ENCODE assay signal across 8 mouse cellular contexts in genomic region chr17:47527581-47528300, GRCm38 (mm10). TPM values are rescaled to one million over a fixed set of nuclear protein-coding genes. Genes with fewer than 3 reads are reported as not detected.
A peak's percentile ranks its signal among the peaks of the same experiment; 100 is the strongest.
DNase-seq lines count a peak whose midpoint lies in the region; ATAC-seq and TF ChIP-seq lines count a peak whose summit lies in the region.

No protein-coding gene starts in this region.

- ATAC-seq in megakaryocyte, adult 5-6 weeks (ENCODE audit: poor library complexity, severe bottlenecking), result no peak
- peak; percentile 84 for ATAC-seq in heart, embryonic 15.5 days (replicated peaks; ENCODE audit: insufficient number of reproducible peaks, insufficient read depth, low FRiP score, low read depth)
- ATAC-seq in liver, embryonic 16.5 days (ENCODE audit: low read depth), result no peak
- ATAC-seq in stomach, postnatal 0 days (ENCODE audit: low FRiP score, low TSS enrichment), result peak; percentile 62; the same call in 1 of the 2 replicates
- ATAC-seq in megakaryocyte-erythroid progenitor cell, adult 5-6 weeks (replicated peaks; ENCODE audit: low FRiP score, low TSS enrichment, poor library complexity, severe bottlenecking), result no peak

- no peaks in the 10 kb centered on the region for H3K9me3 ChIP-seq in megakaryocyte, embryonic 14.5 days
- no peaks in the 10 kb centered on the region for H3K9me3 ChIP-seq in heart, embryonic 15.5 days (replicated peaks)
- H3K9me3 ChIP-seq in liver, embryonic 16.5 days (replicated peaks; ENCODE audit: control insufficient read depth, low read length), result no peaks in the 10 kb centered on the region
- H3K9me3 ChIP-seq in stomach, postnatal 0 days (ENCODE audit: control insufficient read depth, low read length), result no peaks in the 10 kb centered on the region

- DNase-seq in stomach, postnatal 0 days (ENCODE audit: low spot score), result peak; percentile 43
- no peak for DNase-seq in right cerebral cortex, postnatal 25 days
- DNase-seq in layer of hippocampus, postnatal 36 days, result no peak

- H3K27ac ChIP-seq in heart, embryonic 15.5 days, result peak overlapping the region; percentile 85
- H3K27ac ChIP-seq in liver, embryonic 16.5 days (ENCODE audit: low read length), result peak overlapping the region; percentile 72
- H3K27ac ChIP-seq in stomach, postnatal 0 days (replicated peaks), result peak overlapping the region; percentile 92

- peak; percentile 14 for TF ChIP-seq CTCF in stomach, postnatal 0 days (IDR thresholded peaks at IDR 0.05; ENCODE audit: low read depth)

- no peaks in the 10 kb centered on the region for H3K27me3 ChIP-seq in megakaryocyte, embryonic 14.5 days (replicated peaks)
- no peaks in the 10 kb centered on the region for H3K27me3 ChIP-seq in heart, embryonic 15.5 days
- no peaks in the 10 kb centered on the region for H3K27me3 ChIP-seq in liver, embryonic 16.5 days (ENCODE audit: control insufficient read depth, insufficient read depth, low read depth, low read length)
- no peaks in the 10 kb centered on the region for H3K27me3 ChIP-seq in stomach, postnatal 0 days (ENCODE audit: control insufficient read depth, insufficient read depth, low read length)

- H3K36me3 ChIP-seq in megakaryocyte, embryonic 14.5 days (replicated peaks; ENCODE audit: low read length), result peaks cover 79% of the 10 kb centered on the region
- no peaks in the 10 kb centered on the region for H3K36me3 ChIP-seq in heart, embryonic 15.5 days
- no peaks in the 10 kb centered on the region for H3K36me3 ChIP-seq in liver, embryonic 16.5 days (ENCODE audit: control insufficient read depth, insufficient read depth)
- H3K36me3 ChIP-seq in stomach, postnatal 0 days (ENCODE audit: control insufficient read depth, insufficient read depth, low read length), result no peaks in the 10 kb centered on the region

- 27% methylated on average over 10 of the region's 10 CpGs for whole genome bisulfite sequencing in heart, embryonic 15.5 days
- WGBS in liver, embryonic 16.5 days (ENCODE audit: insufficient replicate concordance), result 37% methylated on average over 10 of the region's 10 CpGs
- WGBS in stomach, postnatal 0 days, result 19% methylated on average over 10 of the region's 10 CpGs

- peak overlapping the region; percentile 39 for H3K9ac ChIP-seq in heart, embryonic 15.5 days
- H3K9ac ChIP-seq in liver, embryonic 16.5 days (ENCODE audit: low read depth, low read length), result peak overlapping the region; percentile 44
- 0 out of 2 replicates have a peak overlapping the region, but pooled peaks have one; percentile 47 for H3K9ac ChIP-seq in stomach, postnatal 0 days (ENCODE audit: low read length)

- peak overlapping the region; percentile 14 for H3K4me2 ChIP-seq in heart, embryonic 15.5 days
- no peak overlapping the region for H3K4me2 ChIP-seq in liver, embryonic 16.5 days (ENCODE audit: low read depth, low read length)
- peak overlapping the region; percentile 23 for H3K4me2 ChIP-seq in stomach, postnatal 0 days (replicated peaks; ENCODE audit: low read depth)

- H3K4me3 ChIP-seq in megakaryocyte, embryonic 14.5 days (replicated peaks), result peak overlapping the region; percentile 80
- no peak overlapping the region for H3K4me3 ChIP-seq in heart, embryonic 15.5 days
- no peak overlapping the region for H3K4me3 ChIP-seq in liver, embryonic 16.5 days (ENCODE audit: low read depth, low read length)
- no peak overlapping the region for H3K4me3 ChIP-seq in stomach, postnatal 0 days (ENCODE audit: low read depth, low read length)

- no peak for TF ChIP-seq EP300 in stomach, postnatal 0 days (optimal IDR thresholded peaks at IDR 0.05)

- H3K4me1 ChIP-seq in megakaryocyte, embryonic 14.5 days, result peaks cover 86% of the 10 kb centered on the region
- peaks cover 52% of the 10 kb centered on the region for H3K4me1 ChIP-seq in heart, embryonic 15.5 days (replicated peaks)
- H3K4me1 ChIP-seq in liver, embryonic 16.5 days (ENCODE audit: control insufficient read depth, low read depth, low read length), result peaks cover 64% of the 10 kb centered on the region
- H3K4me1 ChIP-seq in stomach, postnatal 0 days (replicated peaks; ENCODE audit: control insufficient read depth, insufficient read depth), result peaks cover 17% of the 10 kb centered on the region

RNA-seq across cellular contexts. Expression of gene Ccnd3, which starts 22.9 kb away (rescaled TPM):
- 872 and 1,542 TPM in 2 replicates for polyA plus RNA-seq in megakaryocyte, embryonic 14.5 days (2012; ENCODE audit: insufficient read depth, low replicate concordance)
- 315 and 324 TPM in 2 replicates for total RNA-seq in megakaryocyte, adult 5-6 weeks (2015)
- total RNA-seq in megakaryocyte, adult 5-6 weeks (2017), result 155 and 184 TPM in 2 replicates
- 369 and 456 TPM in 2 replicates for polyA plus RNA-seq in heart, embryonic 15.5 days (2015; fragmentation: Nextera tagmentation; extraction: Ambion mirVana)
- 300 and 331 TPM in 2 replicates for polyA plus RNA-seq in liver, embryonic 16.5 days (2015; fragmentation: Nextera tagmentation; extraction: Ambion mirVana)
- 219 and 242 TPM in 2 replicates for polyA plus RNA-seq in stomach, postnatal 0 days (2015; fragmentation: Nextera tagmentation; extraction: Ambion mirVana)
- 157 and 169 TPM in 2 replicates for total RNA-seq in megakaryocyte-erythroid progenitor cell, adult 5-6 weeks (2014; fragmentation: Nextera tagmentation)
- 31.3 and 51.3 TPM in 2 replicates for total RNA-seq in megakaryocyte-erythroid progenitor cell, adult 5-6 weeks (2017)
- total RNA-seq in layer of hippocampus, postnatal 36 days (2021), result 10 to 100 TPM; 35.2 to 44.3 TPM

RNA-seq across cellular contexts. Expression of gene Taf8, which starts 25.6 kb away (rescaled TPM):
- 8.7 and 11.5 TPM in 2 replicates for polyA plus RNA-seq in megakaryocyte, embryonic 14.5 days (2012; ENCODE audit: insufficient read depth, low replicate concordance)
- total RNA-seq in megakaryocyte, adult 5-6 weeks (2015), result 16.3 and 19.3 TPM in 2 replicates
- 44.0 and 57.5 TPM in 2 replicates for total RNA-seq in megakaryocyte, adult 5-6 weeks (2017)
- polyA plus RNA-seq in heart, embryonic 15.5 days (2015; fragmentation: Nextera tagmentation; extraction: Ambion mirVana), result 17.0 and 20.5 TPM in 2 replicates
- 14.2 and 14.3 TPM in 2 replicates for polyA plus RNA-seq in liver, embryonic 16.5 days (2015; fragmentation: Nextera tagmentation; extraction: Ambion mirVana)
- 11.0 and 11.1 TPM in 2 replicates for polyA plus RNA-seq in stomach, postnatal 0 days (2015; fragmentation: Nextera tagmentation; extraction: Ambion mirVana)
- 30.6 and 34.8 TPM in 2 replicates for total RNA-seq in megakaryocyte-erythroid progenitor cell, adult 5-6 weeks (2014; fragmentation: Nextera tagmentation)
- total RNA-seq in megakaryocyte-erythroid progenitor cell, adult 5-6 weeks (2017), result 30.5 and 45.8 TPM in 2 replicates
- 10 to 100 TPM; 20.9 to 22.3 TPM for total RNA-seq in layer of hippocampus, postnatal 36 days (2021)

Comparison
In these comparisons a context has a peak if more than half of its experiments do, and no peak if none do; other contexts are left out.
1. ATAC-seq: peak in heart, embryonic 15.5 days (single experiment) and stomach, postnatal 0 days (single experiment); none in megakaryocyte, adult 5-6 weeks (single experiment), liver, embryonic 16.5 days (single experiment) and megakaryocyte-erythroid progenitor cell, adult 5-6 weeks (single experiment).
2. Peak in every context shown above with its lines, with median percentiles within 50 percentile points of each other: H3K27ac ChIP-seq and H3K9ac ChIP-seq.